Mouse (Mus musculus): ENCODE measurements at regions not wholly inside any gene's neighbourhood (a gene's known extent, or its start where the extent isn't known, plus 50 kb on each side); places are given as distances from the start of the nearest gene placed in this dataset.
A peak's percentile ranks its signal among the peaks of the same experiment; 100 is the strongest.

- Histone ChIP-seq H3K4me3 (no peak overlapping the region), H3K4me2 (no peak overlapping the region), H3K27ac (no peak overlapping the region), H3K9me3 (no peaks in the 10 kb centered on the region), H3K4me1 (peaks cover 6% of the 10 kb centered on the region), H3K36me3 (no peaks in the 10 kb centered on the region), H3K27me3 (no peaks in the 10 kb centered on the region), H3K9ac (no peak overlapping the region)
- no peak for ATAC-seq (ENCODE audit: borderline replicate concordance, extremely low read depth, low FRiP score, low TSS enrichment)
- WGBS, result 71% methylated on average over 2 of the region's 2 CpGs
These were observed 58.8 kb upstream of the Otos start for GRCm38 (mm10) chr1:92707441-92707840.

GRCm38 (mm10) chr1:92703903-92704302 is 55.3 kb upstream of the Otos start:
- Histone ChIP-seq H3K36me3 (no peaks in the 10 kb centered on the region), H3K9ac (no peak overlapping the region), H3K4me1 (peaks cover 11% of the 10 kb centered on the region), H3K27me3 (no peaks in the 10 kb centered on the region), H3K9me3 (no peaks in the 10 kb centered on the region), H3K4me2 (no peak overlapping the region), H3K4me3 (no peak overlapping the region), H3K27ac (no peak overlapping the region)
- WGBS, result 69% methylated on average over 12 of the region's 12 CpGs
- ATAC-seq (ENCODE audit: borderline replicate concordance, extremely low read depth, low FRiP score, low TSS enrichment), result no peak

- Histone ChIP-seq H3K9ac (no peak overlapping the region), H3K4me1 (peaks cover 9% of the 10 kb centered on the region), H3K27me3 (no peaks in the 10 kb centered on the region), H3K4me3 (no peak overlapping the region), H3K9me3 (no peaks in the 10 kb centered on the region), H3K4me2 (no peak overlapping the region), H3K27ac (no peak overlapping the region), H3K36me3 (no peaks in the 10 kb centered on the region)
- no peak for ATAC-seq (ENCODE audit: borderline replicate concordance, extremely low read depth, low FRiP score, low TSS enrichment)
- 77% methylated on average over 3 of the region's 3 CpGs for whole genome bisulfite sequencing
These were observed 54.6 kb upstream of the Otos start for GRCm38 (mm10) chr1:92703270-92703669.

- ATAC-seq (ENCODE audit: borderline replicate concordance, extremely low read depth, low FRiP score, low TSS enrichment), result no peak
- Histone ChIP-seq H3K27me3 (no peaks in the 10 kb centered on the region), H3K4me3 (no peak overlapping the region), H3K4me2 (no peak overlapping the region), H3K4me1 (peaks cover 9% of the 10 kb centered on the region), H3K36me3 (no peaks in the 10 kb centered on the region), H3K27ac (no peak overlapping the region), H3K9me3 (no peaks in the 10 kb centered on the region), H3K9ac (no peak overlapping the region)
- 73% methylated on average over 2 of the region's 2 CpGs for WGBS
These were observed 51.5 kb upstream of the Otos start for GRCm38 (mm10) chr1:92700107-92700506.

GRCm38 (mm10) chr1:92699697-92700096 is 51.1 kb upstream of the Otos start:
- H3K4me1 ChIP-seq, result peaks cover 9% of the 10 kb centered on the region
- no peak for ATAC-seq (ENCODE audit: borderline replicate concordance, extremely low read depth, low FRiP score, low TSS enrichment)
- H3K36me3 ChIP-seq, result no peaks in the 10 kb centered on the region
- H3K4me3 ChIP-seq, result no peak overlapping the region
- H3K27ac ChIP-seq, result no peak overlapping the region
- no peak overlapping the region for H3K9ac ChIP-seq
- H3K4me2 ChIP-seq, result no peak overlapping the region
- 13% methylated on average over 6 of the region's 6 CpGs for WGBS
- H3K27me3 ChIP-seq, result no peaks in the 10 kb centered on the region
- no peaks in the 10 kb centered on the region for H3K9me3 ChIP-seq

GRCm38 (mm10) chr1:92699048-92699447 is 50.4 kb upstream of the Otos start:
- Histone ChIP-seq H3K9me3 (no peaks in the 10 kb centered on the region), H3K27ac (no peak overlapping the region), H3K9ac (no peak overlapping the region)

GRCm38 (mm10) chr1:92698541-92698940 is 49.9 kb upstream of the Otos start:
- Histone ChIP-seq H3K9ac (no peak overlapping the region), H3K9me3 (no peaks in the 10 kb centered on the region), H3K4me2 (peak overlapping the region; percentile 16; the same call in 1 of the 2 replicates), H3K27ac (no peak overlapping the region), H3K4me1 (peaks cover 9% of the 10 kb centered on the region), H3K4me3 (no peak overlapping the region), H3K36me3 (no peaks in the 10 kb centered on the region), H3K27me3 (no peaks in the 10 kb centered on the region)
- ATAC-seq (ENCODE audit: borderline replicate concordance, extremely low read depth, low FRiP score, low TSS enrichment), result peak; percentile 10; the same call in 1 of the 2 replicates
- WGBS, result 82% methylated on average over 3 of the region's 3 CpGs

More at GRCm38 (mm10) chr1:92699048-92699447, 50.4 kb upstream of the Otos start:
- ATAC-seq (ENCODE audit: borderline replicate concordance, extremely low read depth, low FRiP score, low TSS enrichment), result peak; percentile 73; the same call in 1 of the 2 replicates
- WGBS, result 5% methylated on average over 9 of the region's 9 CpGs
- H3K4me1 ChIP-seq, result peaks cover 9% of the 10 kb centered on the region
- no peak overlapping the region for H3K4me3 ChIP-seq
- H3K4me2 ChIP-seq, result peak overlapping the region; percentile 16; the same call in 1 of the 2 replicates
- H3K27me3 ChIP-seq, result no peaks in the 10 kb centered on the region
- H3K36me3 ChIP-seq, result no peaks in the 10 kb centered on the region
